Mouse (Mus musculus) embryonic facial prominence, embryonic 14.5 days (tissue): ENCODE measurements around the gene Fam168b. TPM values are rescaled to one million over a fixed set of nuclear protein-coding genes. Genes with fewer than 3 reads are reported as not detected.

Experiments used
- ATAC-seq: fragments of 200-750 bp; cut with Nextera tagmentation; 2 replicates; pipeline ENCODE4 v1.8.0; 2017; ENCODE audit warnings: low read depth, moderate number of reproducible peaks, moderate TSS enrichment
- DNase-seq: peaks from one replicate; pipeline ENCODE4 v3.0.0-alpha.2; 2015; ENCODE audit warnings: low spot score
- H3K27ac ChIP-seq: fragments of 300-500 bp; sonication (generic); replicated peaks from 2 replicates; pipeline ENCODE4 v1.5.1; 2014; ENCODE audit warnings: low read depth, mild to moderate bottlenecking, low read length, moderate library complexity
- H3K27me3 ChIP-seq: fragments of 300-500 bp; sonication (generic); replicated peaks from 2 replicates; pipeline ENCODE4 v1.6.1; 2014; ENCODE audit warnings: low read length; ENCODE audit not compliant: control insufficient read depth, insufficient read depth
- H3K36me3 ChIP-seq: fragments of 300-500 bp; sonication (generic); 2 replicates; pipeline ENCODE4 v1.6.1; 2014; ENCODE audit warnings: low read length, mixed read lengths; ENCODE audit not compliant: control insufficient read depth, insufficient read depth
- H3K4me1 ChIP-seq: fragments of 300-500 bp; sonication (generic); 2 replicates; pipeline ENCODE4 v1.6.1; 2014; ENCODE audit warnings: antibody characterized with exemption, low read length; ENCODE audit not compliant: control insufficient read depth, insufficient read depth
- H3K4me2 ChIP-seq: fragments of 300-500 bp; sonication (generic); 2 replicates; pipeline ENCODE4 v1.6.1; 2014; ENCODE audit warnings: low read depth, mild to moderate bottlenecking, low read length, moderate library complexity, mixed read lengths
- H3K4me3 ChIP-seq: fragments of 300-500 bp; sonication (generic); 2 replicates; pipeline ENCODE4 v1.5.1; 2014; ENCODE audit warnings: low read depth, mild to moderate bottlenecking, low read length
- H3K9ac ChIP-seq: fragments of 300-500 bp; sonication (generic); 2 replicates; pipeline ENCODE4 v1.6.1; 2014; ENCODE audit warnings: low read depth, mild to moderate bottlenecking, low read length, moderate library complexity, mixed read lengths
- H3K9me3 ChIP-seq: fragments of 300-500 bp; sonication (generic); 2 replicates; pipeline ENCODE4 v1.6.1; 2016; ENCODE audit warnings: low read length; ENCODE audit not compliant: control insufficient read depth
- WGBS: fragments of 180-500 bp; shearing (Covaris S2); extraction: QIAGEN DNeasy Blood & Tissue Kit; methylation state at CpG from one replicate; pipeline ENCODE4 v1.1.7; 2014; 5-methylcytosine and 5-hydroxymethylcytosine counted together
- polyA plus RNA-seq: library from polyadenylated mRNA; unstranded; fragments of >200 nt; fragmentation: Nextera tagmentation; extraction: Ambion mirVana; gene quantifications from 2 replicates; pipeline ENCODE4 v1.2.1, GENCODE M21; 2014

Fam168b gene
- polyA plus RNA-seq = 68.1 and 75.1 TPM in 2 replicates

DNA sequence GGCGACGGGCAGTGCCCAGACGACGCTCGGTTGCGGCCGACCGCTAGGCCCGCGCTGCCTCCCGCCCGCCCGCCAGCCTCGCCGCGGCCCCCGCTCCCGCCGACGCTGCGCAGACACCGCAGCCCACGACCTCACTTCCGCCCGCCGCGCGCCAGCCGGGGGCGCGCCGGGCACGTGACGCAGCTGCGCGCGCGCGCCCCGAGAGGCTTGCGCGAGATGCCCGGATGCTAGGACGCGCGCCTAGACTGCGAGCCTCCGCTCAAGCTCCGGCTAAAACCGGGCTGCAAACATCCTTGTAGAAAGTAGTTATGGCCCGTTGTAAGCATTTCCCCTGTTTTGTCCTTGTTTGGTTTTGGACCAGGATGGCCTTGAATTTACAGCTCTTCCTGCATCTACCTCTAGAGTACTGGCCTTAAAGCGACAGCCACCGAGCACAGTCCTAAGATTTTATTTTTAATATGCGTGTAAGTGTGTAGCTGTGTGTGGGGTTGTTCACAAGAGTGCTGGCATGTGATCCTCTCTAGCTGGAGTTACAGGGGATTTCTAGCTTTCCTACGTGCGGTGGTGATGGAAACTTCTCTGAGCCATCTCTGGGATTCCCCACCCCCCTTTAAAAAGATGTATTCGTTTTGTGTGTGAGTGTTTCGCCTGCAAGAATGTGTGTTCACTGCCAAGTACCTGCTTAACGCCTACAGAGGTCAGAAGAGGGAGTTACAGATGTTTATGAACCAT lies at the start of gene Fam168b:
Fam168b (minus strand) TSS at position 179 of the 732 bp plus-strand sequence.
- H3K27ac ChIP-seq = peak within 1 kb of the TSS; percentile 98
- H3K27me3 ChIP-seq = no peaks in the 10 kb centered on the region
- no peaks in the 10 kb centered on the region for H3K36me3 ChIP-seq
- peak within 1 kb of the TSS; percentile 84 for H3K4me3 ChIP-seq
- peak; percentile 94 for ATAC-seq
- H3K9ac ChIP-seq = peak within 1 kb of the TSS; percentile 97
- no peaks in the 10 kb centered on the region for H3K9me3 ChIP-seq
- peak; percentile 95 for DNase-seq
- peaks cover 18% of the 10 kb centered on the region; the same call in 1 of the 2 replicates for H3K4me1 ChIP-seq
- peak within 1 kb of the TSS; percentile 96 for H3K4me2 ChIP-seq
- WGBS = under 1% methylated on average over 44 of the region's 59 CpGs

DNA sequence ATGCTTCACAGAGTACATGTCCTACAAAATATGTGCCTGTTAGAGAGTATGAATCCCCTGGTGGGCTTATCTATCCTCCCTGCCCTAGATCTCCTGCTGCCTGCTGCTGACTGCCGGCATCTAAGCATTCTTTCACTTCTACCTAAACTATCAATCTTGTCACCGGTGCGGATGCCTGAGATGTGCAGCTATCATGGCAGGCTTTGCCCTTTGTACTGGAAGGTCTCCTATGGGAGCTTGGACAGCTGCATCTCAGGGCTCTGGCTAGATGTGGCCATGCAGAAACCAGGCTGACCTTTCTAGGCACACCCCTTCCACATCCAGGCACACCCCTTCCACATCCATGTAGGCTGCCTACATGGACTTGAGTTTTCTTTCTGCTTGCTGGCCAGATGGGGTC lies 49.6 kb upstream of the Fam168b start:
- no peaks in the 10 kb centered on the region for H3K9me3 ChIP-seq
- no peak overlapping the region for H3K9ac ChIP-seq
- H3K4me3 ChIP-seq = no peak overlapping the region
- 82% methylated on average over 3 of the region's 3 CpGs for WGBS
- no peak overlapping the region for H3K4me2 ChIP-seq
- no peaks in the 10 kb centered on the region for H3K27me3 ChIP-seq
- DNase-seq = no peak
- H3K4me1 ChIP-seq = no peaks in the 10 kb centered on the region
- ATAC-seq = no peak
- H3K36me3 ChIP-seq = no peaks in the 10 kb centered on the region
- H3K27ac ChIP-seq = no peak overlapping the region

GRCm38 (mm10) chr1:34891559-34892289 lies 48.9 kb upstream of the Fam168b start:
- Histone ChIP-seq H3K4me1 (no peaks in the 10 kb centered on the region), H3K27me3 (no peaks in the 10 kb centered on the region), H3K9ac (no peak overlapping the region), H3K9me3 (no peaks in the 10 kb centered on the region), H3K27ac (no peak overlapping the region), H3K4me2 (no peak overlapping the region), H3K36me3 (no peaks in the 10 kb centered on the region), H3K4me3 (no peak overlapping the region)
- DNase-seq (peak; percentile 67), ATAC-seq (peak; percentile 63)
- WGBS = 56% methylated on average over 14 of the region's 14 CpGs

GRCm38 (mm10) chr1:34883776-34884175 lies 40.9 kb upstream of the Fam168b start:
- Histone ChIP-seq H3K27me3 (no peaks in the 10 kb centered on the region), H3K27ac (no peak overlapping the region), H3K36me3 (no peaks in the 10 kb centered on the region), H3K9ac (no peak overlapping the region), H3K4me2 (no peak overlapping the region), H3K4me3 (no peak overlapping the region), H3K9me3 (0 out of 2 replicates have a peak, but pooled peaks cover 7% of the 10 kb centered on the region), H3K4me1 (no peaks in the 10 kb centered on the region)
- ATAC-seq (no peak), DNase-seq (no peak)

- Histone ChIP-seq H3K27ac (no peak overlapping the region), H3K4me3 (no peak overlapping the region), H3K9me3 (0 out of 2 replicates have a peak, but pooled peaks cover 7% of the 10 kb centered on the region), H3K4me2 (no peak overlapping the region), H3K4me1 (no peaks in the 10 kb centered on the region), H3K36me3 (no peaks in the 10 kb centered on the region), H3K27me3 (no peaks in the 10 kb centered on the region), H3K9ac (no peak overlapping the region)
- no peak for DNase-seq
- WGBS = 82% methylated on average over 5 of the region's 6 CpGs
- no peak for ATAC-seq
Observed at GRCm38 (mm10) chr1:34879611-34880010, 36.7 kb upstream of the Fam168b start.

DNA sequence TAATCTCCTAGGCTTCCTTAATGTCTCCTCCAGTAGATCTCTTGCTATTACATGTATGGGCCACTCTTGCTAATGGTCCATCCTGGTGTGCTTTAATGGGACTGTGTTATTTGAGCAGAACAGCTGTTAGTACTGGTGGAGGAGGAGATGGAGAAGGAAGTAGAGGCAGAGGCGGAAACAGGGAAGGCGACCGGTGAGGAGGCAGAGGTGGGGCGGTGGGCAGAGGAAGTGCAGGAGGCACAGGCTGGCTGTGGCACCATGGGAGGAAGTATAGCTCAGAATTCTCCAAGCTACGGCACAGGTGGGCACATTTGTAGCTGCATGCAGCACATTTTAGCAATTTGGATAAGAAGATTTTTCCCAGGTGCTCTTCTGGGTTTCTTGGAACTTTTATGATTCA lies 30.7 kb upstream of the Fam168b start:
- H3K9ac ChIP-seq = no peak overlapping the region
- DNase-seq = no peak
- H3K27me3 ChIP-seq = no peaks in the 10 kb centered on the region
- no peak overlapping the region for H3K27ac ChIP-seq
- no peak overlapping the region for H3K4me2 ChIP-seq
- no peaks in the 10 kb centered on the region for H3K4me1 ChIP-seq
- H3K9me3 ChIP-seq = no peaks in the 10 kb centered on the region
- 87% methylated on average over 5 of the region's 5 CpGs for WGBS
- H3K4me3 ChIP-seq = no peak overlapping the region
- peaks cover 5% of the 10 kb centered on the region; the same call in 1 of the 2 replicates for H3K36me3 ChIP-seq
- ATAC-seq = no peak

- no peak for ATAC-seq
- WGBS = 91% methylated on average over 9 of the region's 9 CpGs
Observed at GRCm38 (mm10) chr1:34871170-34871569, 28.3 kb upstream of the Fam168b start.

GRCm38 (mm10) chr1:34869231-34869630 lies 26.4 kb upstream of the Fam168b start:
- DNase-seq (no peak), ATAC-seq (no peak)
- no peaks in the 10 kb centered on the region for H3K4me1 ChIP-seq
- 95% methylated on average over 16 of the region's 16 CpGs for WGBS
- no peak overlapping the region for H3K9ac ChIP-seq
- H3K36me3 ChIP-seq = peaks cover 5% of the 10 kb centered on the region; the same call in 1 of the 2 replicates
- H3K9me3 ChIP-seq = no peaks in the 10 kb centered on the region
- H3K4me2 ChIP-seq = no peak overlapping the region
- no peak overlapping the region for H3K4me3 ChIP-seq
- H3K27me3 ChIP-seq = no peaks in the 10 kb centered on the region
- no peak overlapping the region for H3K27ac ChIP-seq

More at GRCm38 (mm10) chr1:34871170-34871569, 28.3 kb upstream of the Fam168b start:
- Histone ChIP-seq H3K4me2 (no peak overlapping the region), H3K9me3 (no peaks in the 10 kb centered on the region), H3K4me1 (no peaks in the 10 kb centered on the region), H3K4me3 (no peak overlapping the region), H3K36me3 (peaks cover 5% of the 10 kb centered on the region; the same call in 1 of the 2 replicates), H3K27me3 (no peaks in the 10 kb centered on the region), H3K9ac (no peak overlapping the region), H3K27ac (no peak overlapping the region)
- no peak for DNase-seq
